Mouse (Mus musculus) retina, embryonic 14.5 days (tissue): Measurements from ENCODE around the gene Fem1a.

Experiments
- DNase-seq: peaks from one replicate; pipeline ENCODE4 v3.0.0-alpha.2; 2015; ENCODE audit warnings: low spot score

Fem1a gene

DNA sequence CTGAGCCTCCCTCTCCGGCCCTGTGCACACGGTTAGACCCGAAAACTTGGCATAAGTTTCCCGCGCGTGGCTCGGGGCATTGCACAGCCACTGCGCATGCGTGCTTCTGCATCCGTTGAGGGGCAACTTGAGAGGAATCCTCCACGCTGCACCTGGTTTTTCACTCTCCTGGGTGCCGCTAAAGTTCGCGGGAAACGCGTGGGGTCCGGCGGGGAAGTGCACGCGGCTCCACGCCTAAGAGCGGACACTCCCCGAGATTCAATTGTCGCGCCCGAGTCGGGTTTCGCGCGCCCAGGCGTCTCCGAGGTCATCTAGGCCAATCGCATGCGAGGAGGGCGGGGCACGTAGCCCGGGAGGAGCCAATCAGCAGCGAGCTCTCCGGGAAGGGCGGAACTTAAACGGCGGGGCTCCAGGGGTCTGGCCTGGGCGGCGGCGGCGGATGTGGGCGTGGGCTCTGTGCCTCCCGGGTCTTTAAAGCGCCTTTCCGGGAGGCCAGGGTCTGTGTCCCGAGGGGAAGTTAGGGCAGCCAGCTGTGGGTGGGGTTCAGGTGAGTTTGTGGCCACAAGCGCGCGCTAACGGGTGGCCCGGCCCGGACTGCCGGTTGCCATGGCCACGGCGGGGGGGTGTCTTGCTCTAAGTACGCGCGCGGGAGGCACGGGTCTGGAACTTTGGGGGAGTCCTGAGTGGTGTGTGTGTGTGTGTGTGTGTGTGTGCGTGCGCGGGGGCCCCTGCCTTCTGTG is 47.4 kb downstream of the Fem1a start:
- peak; percentile 98 for DNase-seq

DNA sequence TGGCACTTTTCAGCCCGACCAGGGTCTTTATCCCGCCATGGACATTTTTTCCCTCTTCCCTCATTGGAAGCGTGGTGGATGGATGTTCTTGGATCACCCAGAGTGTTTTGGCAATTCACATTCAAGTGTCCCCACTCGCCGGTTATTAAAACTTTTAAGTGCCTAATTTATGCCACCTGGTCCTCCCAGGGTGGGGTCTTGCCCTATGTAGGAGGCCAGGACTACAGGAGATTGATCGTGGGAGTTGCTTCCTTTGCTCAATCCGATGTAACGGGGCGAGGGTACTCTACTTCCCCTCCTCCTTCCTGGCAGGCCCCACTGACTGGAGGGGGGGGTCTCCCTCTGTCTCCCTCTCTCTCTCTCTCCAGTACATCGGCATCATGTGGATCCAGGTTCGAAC is 48.1 kb downstream of the Fem1a start:
- no peak for DNase-seq

DNA sequence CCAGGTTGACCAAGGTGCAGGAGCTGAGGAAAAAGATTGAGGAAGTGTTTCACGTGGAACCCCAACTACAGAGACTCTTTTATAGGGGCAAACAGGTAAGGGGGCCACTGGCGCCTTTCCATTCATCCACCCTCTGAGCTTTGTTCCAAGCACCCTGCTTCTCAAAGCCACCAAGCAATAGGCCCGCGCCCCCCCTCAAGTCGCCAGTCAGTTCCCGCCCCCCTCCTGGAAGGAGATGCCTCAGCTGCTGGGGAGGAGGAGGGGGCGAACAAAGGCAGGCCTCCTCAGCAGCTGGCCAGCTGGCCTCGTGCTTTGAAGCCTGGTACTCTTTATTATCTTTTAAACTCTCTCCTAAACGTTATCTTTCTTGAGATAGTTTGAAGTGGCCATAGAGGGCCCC is 48.5 kb downstream of the Fem1a start:
- no peak for DNase-seq

DNA sequence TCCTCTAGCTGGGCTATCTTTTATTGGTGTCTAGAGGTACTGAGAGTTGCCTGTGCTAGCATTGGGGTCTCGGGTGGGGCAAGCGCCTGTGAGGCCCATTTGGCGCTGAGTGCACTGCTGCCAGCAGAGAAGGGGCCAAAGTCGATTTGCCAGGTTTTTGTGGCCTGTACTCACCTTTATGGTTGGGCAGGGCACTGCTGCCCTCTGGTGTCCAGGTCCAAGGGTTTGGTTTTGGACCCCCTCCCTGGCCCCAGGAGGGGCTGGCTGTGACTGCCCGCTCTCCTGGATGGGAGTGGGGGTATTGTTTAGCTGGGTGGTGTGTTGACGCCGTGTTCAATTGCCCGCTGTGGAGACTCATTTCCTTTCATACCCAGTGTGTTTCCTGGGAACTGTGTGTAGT is 49.2 kb downstream of the Fem1a start:
- DNase-seq = peak; percentile 32

DNA sequence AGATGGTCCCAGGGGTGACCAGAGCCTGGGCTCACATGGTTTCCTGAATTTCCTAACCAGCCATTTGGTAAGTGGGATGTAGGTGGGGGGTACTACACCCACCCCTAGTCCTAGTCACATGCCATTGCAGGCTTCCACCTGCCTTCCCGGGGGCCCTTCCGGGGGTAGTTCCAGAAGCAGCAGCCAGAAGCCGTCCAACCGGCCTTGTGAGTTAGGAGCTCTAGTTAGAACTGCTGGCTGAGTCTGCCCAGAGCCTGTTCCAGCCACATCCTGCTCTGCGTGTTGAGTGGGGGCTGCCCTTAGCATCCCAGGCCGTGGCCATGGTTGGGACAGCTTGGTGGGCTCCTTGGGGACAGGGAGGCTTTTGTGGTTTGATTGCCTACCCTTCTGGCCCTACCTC is 51.5 kb downstream of the Fem1a start:
- DNase-seq = no peak

DNA sequence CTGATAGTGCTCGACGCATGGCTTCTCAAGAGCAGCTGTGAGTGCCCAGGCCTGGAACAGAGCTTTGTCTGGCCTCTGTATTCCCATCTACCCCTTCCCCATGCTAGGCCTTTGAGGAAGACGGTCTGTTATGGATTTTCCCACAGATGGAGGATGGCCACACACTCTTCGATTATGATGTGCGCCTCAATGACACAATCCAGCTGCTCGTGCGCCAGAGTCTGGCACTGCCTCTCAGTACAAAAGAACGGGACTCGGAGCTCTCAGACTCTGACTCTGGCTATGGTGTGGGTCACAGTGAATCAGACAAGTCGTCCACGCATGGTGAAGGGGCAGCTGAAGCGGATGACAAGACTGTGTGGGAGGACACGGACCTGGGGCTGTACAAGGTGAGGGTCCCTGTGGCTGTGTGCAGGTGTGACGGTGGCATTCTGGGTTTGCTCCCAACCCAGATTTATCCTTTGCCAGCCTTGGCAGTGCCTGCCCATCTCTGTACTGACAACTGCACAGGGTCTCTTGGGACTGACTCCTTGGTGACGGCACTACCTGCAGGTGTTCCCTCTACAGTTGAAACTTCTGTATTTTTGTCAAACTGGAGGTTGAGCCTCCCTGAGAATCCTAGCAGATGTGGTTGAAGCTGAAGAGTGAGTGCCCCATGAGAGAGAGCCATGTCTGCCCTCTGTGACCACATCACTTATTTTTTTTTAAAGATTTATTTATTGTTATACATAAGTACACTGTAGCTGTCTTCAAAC is 52.8 kb downstream of the Fem1a start:
- no peak for DNase-seq
